Mouse (Mus musculus) thymus, adult 2 months (tissue): Measurements from ENCODE around the gene Nav1. TPM values are rescaled to one million over a fixed set of nuclear protein-coding genes. Genes with fewer than 3 reads are reported as not detected.

ENCODE experiments used
- DNase-seq: peaks from one replicate; pipeline ENCODE4 v3.0.0; 2021
- H3K27ac ChIP-seq: fragments of 200-500 bp; 2 replicates; pipeline ENCODE4 v1.5.1; 2012; ENCODE audit warnings: low read length, control low read depth; ENCODE audit not compliant: control insufficient read depth, insufficient read depth
- H3K27me3 ChIP-seq: fragments of 200-500 bp; 2 replicates; pipeline ENCODE4 v1.6.1; 2012; ENCODE audit warnings: mild to moderate bottlenecking, low read length, moderate library complexity, mixed read lengths; ENCODE audit not compliant: control insufficient read depth, insufficient read depth
- H3K36me3 ChIP-seq: fragments of 200-500 bp; 2 replicates; pipeline ENCODE4 v1.6.1; 2012; ENCODE audit warnings: mild to moderate bottlenecking, low read length, moderate library complexity; ENCODE audit not compliant: control insufficient read depth, insufficient read depth
- H3K4me1 ChIP-seq: fragments of 200-500 bp; replicated peaks from 2 replicates; pipeline ENCODE4 v1.6.1; 2012; ENCODE audit warnings: low read length; ENCODE audit not compliant: control insufficient read depth, insufficient read depth
- H3K4me3 ChIP-seq: fragments of 200-500 bp; 2 replicates; pipeline ENCODE4 v1.5.1; 2012; ENCODE audit warnings: mild to moderate bottlenecking, low read length, control low read depth, moderate library complexity; ENCODE audit not compliant: control insufficient read depth, insufficient read depth
- CTCF ChIP-seq: fragments of 200-500 bp; IDR thresholded peaks from 2 replicates; pipeline ENCODE4 v1.5.1; 2012; ENCODE audit warnings: mild to moderate bottlenecking, control low read depth, low read length, moderate library complexity, borderline replicate concordance; ENCODE audit not compliant: control insufficient read depth, poor library complexity, insufficient read depth; ENCODE audit errors: extremely low read depth
- POLR2A ChIP-seq: fragments of 200-500 bp; IDR thresholded peaks from 2 replicates; pipeline ENCODE4 v1.6.1; 2012; ENCODE audit warnings: mild to moderate bottlenecking, low read length, control low read depth, moderate library complexity; ENCODE audit not compliant: control insufficient read depth, poor library complexity, insufficient read depth; ENCODE audit errors: extremely low read depth
- WGBS: fragments of 180-500 bp; shearing (Covaris S2); methylation state at CpG from one replicate; pipeline ENCODE4 v1.1.7; 2018; 5-methylcytosine and 5-hydroxymethylcytosine counted together
- polyA plus RNA-seq: library from polyadenylated mRNA; depleted of rRNA; stranded (reverse); fragments of >200 nt; gene quantifications from 2 replicates; pipeline ENCODE4 v1.2.3, GENCODE M21; 2012; rRNA removed

The Nav1 gene
- 8.0 and 8.7 TPM in 2 replicates for polyA plus RNA-seq

GRCm38 (mm10) chr1:135607019-135607418 is at the start of gene Nav1:
Gene Nav1 (minus strand): TSS chr1:135607295.
- H3K4me1 ChIP-seq = no peaks in the 10 kb centered on the region; the same call in 1 of the 2 replicates
- H3K36me3 ChIP-seq = no peaks in the 10 kb centered on the region
- no peak within 1 kb of the TSS for H3K4me3 ChIP-seq
- H3K27me3 ChIP-seq = no peaks in the 10 kb centered on the region
- 90% methylated on average over 7 of the region's 7 CpGs for WGBS
- DNase-seq = no peak
- TF ChIP-seq POLR2A = no peak
- no peak for TF ChIP-seq CTCF
- no peak within 1 kb of the TSS for H3K27ac ChIP-seq

- H3K36me3 ChIP-seq = no peaks in the 10 kb centered on the region
- H3K4me3 ChIP-seq = no peak overlapping the region
- no peaks in the 10 kb centered on the region for H3K27me3 ChIP-seq
- WGBS = 95% methylated on average over 6 of the region's 6 CpGs
- no peak overlapping the region for H3K27ac ChIP-seq
- no peak for TF ChIP-seq POLR2A
- TF ChIP-seq CTCF = no peak
- peaks cover under 1% of the 10 kb centered on the region; the same call in 1 of the 2 replicates for H3K4me1 ChIP-seq
- no peak for DNase-seq
Measured at GRCm38 (mm10) chr1:135653909-135654308, 46.8 kb upstream of the Nav1 start.

GRCm38 (mm10) chr1:135645459-135646195 is 38.5 kb upstream of the Nav1 start:
- H3K4me3 ChIP-seq = no peak overlapping the region
- no peak overlapping the region for H3K27ac ChIP-seq
- no peaks in the 10 kb centered on the region for H3K27me3 ChIP-seq
- TF ChIP-seq CTCF (no peak), POLR2A (no peak)
- H3K36me3 ChIP-seq = no peaks in the 10 kb centered on the region
- no peaks in the 10 kb centered on the region for H3K4me1 ChIP-seq
- 82% methylated on average over 8 of the region's 8 CpGs for WGBS
- no peak for DNase-seq

- H3K27ac ChIP-seq = no peak overlapping the region
- no peaks in the 10 kb centered on the region for H3K4me1 ChIP-seq
- DNase-seq = no peak
- H3K36me3 ChIP-seq = no peaks in the 10 kb centered on the region
- 90% methylated on average over 5 of the region's 5 CpGs for WGBS
- no peak for TF ChIP-seq CTCF
- no peak for TF ChIP-seq POLR2A
- H3K4me3 ChIP-seq = no peak overlapping the region
- H3K27me3 ChIP-seq = no peaks in the 10 kb centered on the region
Measured at GRCm38 (mm10) chr1:135644110-135644509, 37.0 kb upstream of the Nav1 start.

GRCm38 (mm10) chr1:135643691-135644090 is 36.6 kb upstream of the Nav1 start:
- no peaks in the 10 kb centered on the region for H3K36me3 ChIP-seq
- 93% methylated on average over 3 of the region's 3 CpGs for WGBS
- TF ChIP-seq CTCF (no peak), POLR2A (no peak)
- no peak overlapping the region for H3K4me3 ChIP-seq
- no peaks in the 10 kb centered on the region for H3K27me3 ChIP-seq
- DNase-seq = no peak
- H3K27ac ChIP-seq = no peak overlapping the region
- H3K4me1 ChIP-seq = no peaks in the 10 kb centered on the region

GRCm38 (mm10) chr1:135639853-135640252 is 32.8 kb upstream of the Nav1 start:
- Histone ChIP-seq H3K36me3 (no peaks in the 10 kb centered on the region), H3K27ac (no peak overlapping the region), H3K4me3 (no peak overlapping the region), H3K27me3 (no peaks in the 10 kb centered on the region), H3K4me1 (no peaks in the 10 kb centered on the region)
- 95% methylated on average over 7 of the region's 7 CpGs for WGBS
- TF ChIP-seq POLR2A = no peak
- no peak for TF ChIP-seq CTCF
- no peak for DNase-seq

GRCm38 (mm10) chr1:135639093-135639492 is 32.0 kb upstream of the Nav1 start:
- no peaks in the 10 kb centered on the region for H3K36me3 ChIP-seq
- WGBS = 94% methylated on average over 1 of the region's 1 CpGs
- no peaks in the 10 kb centered on the region for H3K27me3 ChIP-seq
- no peak overlapping the region for H3K27ac ChIP-seq
- TF ChIP-seq CTCF (no peak), POLR2A (no peak)
- H3K4me1 ChIP-seq = no peaks in the 10 kb centered on the region
- no peak for DNase-seq
- H3K4me3 ChIP-seq = no peak overlapping the region
